Mouse (Mus musculus) cerebellum, adult 18-20 months (tissue): ENCODE measurements around the gene Nfib.

Experiments
- DNase-seq, 2 experiments: peaks; one replicate each; pipeline ENCODE4 v3.0.0; 2021

The Nfib gene

DNA sequence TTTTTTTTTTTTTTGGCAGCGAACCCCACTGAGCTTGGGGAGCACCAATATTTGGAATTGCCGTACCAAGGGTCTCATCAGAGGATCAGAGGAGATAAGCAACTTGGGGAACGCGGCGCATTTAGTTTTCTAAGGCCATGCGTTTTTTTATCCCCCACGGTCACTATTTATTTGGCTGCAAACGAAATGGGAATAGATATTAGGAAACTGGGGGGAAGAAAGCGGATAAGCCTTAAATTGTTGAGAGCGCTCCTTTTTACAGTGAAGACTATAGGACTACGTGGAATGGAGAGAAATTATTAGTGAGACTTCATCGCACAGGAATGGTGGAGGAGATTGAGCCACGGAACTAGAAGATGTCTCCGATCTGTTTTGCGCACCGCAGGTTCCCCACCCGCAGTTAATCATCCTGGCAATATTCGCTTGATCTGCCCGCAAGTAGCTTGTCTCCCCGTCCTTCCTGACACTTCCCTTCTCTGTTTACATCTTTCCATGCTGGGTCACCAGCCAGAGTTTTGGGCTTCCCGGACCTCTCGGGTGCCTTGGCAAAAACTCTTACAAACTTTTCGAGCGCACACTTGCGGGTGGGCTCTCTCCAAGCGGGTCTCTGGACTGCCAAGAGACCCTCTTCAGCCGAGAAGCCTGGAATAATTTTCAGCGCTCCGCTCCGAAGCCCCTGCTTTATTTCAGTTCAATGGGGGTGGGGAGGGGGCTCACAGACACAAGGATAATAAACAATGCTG, 167.3 kb downstream of the Nfib start:
- peak in 1 of 2 experiments; percentile 66 for DNase-seq

DNA sequence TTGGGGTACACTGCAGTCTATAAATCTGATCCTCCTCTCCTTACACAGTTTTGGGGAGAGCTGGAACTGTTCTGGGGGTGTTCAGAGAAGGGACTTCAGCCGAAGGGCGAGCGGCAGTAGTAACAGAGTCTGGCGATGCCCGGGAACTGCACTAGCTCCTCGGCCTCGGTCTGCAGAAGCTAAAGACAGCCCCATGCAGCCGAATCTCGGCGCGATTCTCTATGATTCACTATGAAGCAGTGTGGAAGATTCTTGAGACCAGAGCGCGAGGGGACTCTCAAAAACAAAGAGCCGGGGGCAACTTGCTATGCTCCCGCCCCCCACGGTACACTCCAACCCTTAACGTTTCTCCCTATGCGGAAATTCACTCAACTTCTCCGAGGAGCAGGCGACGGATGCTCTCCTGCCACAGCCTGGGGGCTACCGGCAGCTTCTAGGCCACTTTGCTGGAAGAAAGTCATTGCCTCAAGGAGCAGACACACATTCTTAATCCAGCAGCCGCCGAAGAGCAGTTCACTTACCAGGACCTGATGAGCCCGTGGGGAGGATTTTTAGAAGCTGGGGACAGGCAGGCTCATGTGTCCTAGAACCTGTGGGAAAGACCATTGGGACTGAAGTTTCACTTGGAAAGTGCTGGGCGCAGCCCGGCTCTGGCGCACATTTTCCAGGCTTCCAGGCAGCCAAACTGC, 168.1 kb downstream of the Nfib start:
- DNase-seq = peak in 1 of 2 experiments; percentile 39

DNA sequence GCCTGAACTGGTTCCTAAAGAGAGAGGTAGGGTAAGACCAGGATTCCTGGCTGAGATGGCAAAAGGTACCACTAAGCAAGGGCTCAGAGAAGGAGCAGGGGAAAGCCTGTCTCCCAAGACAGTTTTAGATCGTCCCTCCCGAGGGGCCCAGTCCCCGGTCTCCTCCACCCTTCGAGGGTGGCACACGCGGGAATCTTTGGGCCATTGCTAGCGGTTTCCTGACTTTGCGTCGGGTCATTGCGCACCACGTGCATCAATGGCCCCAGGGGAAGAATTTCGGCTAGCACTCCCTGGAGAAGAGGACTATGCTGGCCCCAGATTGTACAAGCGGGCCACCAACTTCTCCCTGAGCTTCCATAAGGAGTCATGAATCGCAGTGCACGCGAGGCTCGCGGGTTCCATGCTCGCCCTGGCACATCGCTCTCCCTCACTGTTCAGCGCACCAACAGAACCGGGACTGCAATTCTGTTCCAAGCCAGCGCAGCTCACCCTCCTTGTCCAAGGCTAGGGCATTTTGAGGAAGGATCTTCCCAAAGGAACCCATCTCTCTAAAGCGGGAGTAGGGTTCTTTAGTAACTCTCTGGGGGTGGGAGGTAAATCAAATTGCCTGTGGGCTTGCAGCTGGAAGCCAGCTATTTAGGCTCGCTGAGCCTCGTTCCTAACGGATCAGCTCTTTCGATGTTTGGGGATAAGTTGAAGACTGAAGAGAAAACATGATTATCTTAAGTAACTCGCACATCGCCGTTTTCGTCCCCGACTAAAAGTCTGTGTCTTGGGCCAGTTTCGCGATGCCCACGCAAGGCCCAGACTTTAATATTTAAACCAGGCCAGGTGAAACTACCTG, 168.9 kb downstream of the Nfib start:
- peak; percentile 45 to 72 for DNase-seq

- peak in 1 of 2 experiments; percentile 47 for DNase-seq
Measured at GRCm38 (mm10) chr4:82535606-82536434, 169.7 kb downstream of the Nfib start.

DNA sequence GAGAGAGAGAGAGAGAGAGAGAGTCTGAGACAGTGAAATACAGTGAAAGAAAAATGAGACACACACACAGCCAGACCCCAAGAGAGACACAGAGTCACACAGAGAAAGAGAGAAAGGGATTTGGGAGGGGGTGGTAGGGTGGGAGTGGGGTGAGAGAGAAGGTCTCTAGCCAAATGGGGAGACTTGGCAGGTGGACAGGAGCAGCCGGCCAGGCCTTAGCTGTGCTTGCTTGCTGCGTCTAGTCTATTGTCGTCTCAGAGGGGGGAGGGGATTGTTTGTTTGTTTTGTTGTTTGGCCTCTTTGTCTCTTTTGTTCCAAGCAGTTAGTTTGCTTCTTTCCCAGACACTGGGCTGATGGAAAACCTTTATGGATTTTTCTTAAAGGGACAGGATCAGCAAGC, 172.3 kb downstream of the Nfib start:
- peak in 1 of 2 experiments; percentile 53 for DNase-seq

GRCm38 (mm10) chr4:82532443-82533191, 172.9 kb downstream of the Nfib start:
- DNase-seq = peak; percentile 58 to 60

- no peak for DNase-seq
Measured at GRCm38 (mm10) chr4:82531977-82532376, 173.6 kb downstream of the Nfib start.

- no peak for DNase-seq
Measured at GRCm38 (mm10) chr4:82530875-82531353, 174.6 kb downstream of the Nfib start.

- no peak for DNase-seq
Measured at GRCm38 (mm10) chr4:82528978-82529377, 176.6 kb downstream of the Nfib start.

- DNase-seq = peak in 1 of 2 experiments; percentile 38
Measured at GRCm38 (mm10) chr4:82519935-82520334, 185.6 kb downstream of the Nfib start.

DNA sequence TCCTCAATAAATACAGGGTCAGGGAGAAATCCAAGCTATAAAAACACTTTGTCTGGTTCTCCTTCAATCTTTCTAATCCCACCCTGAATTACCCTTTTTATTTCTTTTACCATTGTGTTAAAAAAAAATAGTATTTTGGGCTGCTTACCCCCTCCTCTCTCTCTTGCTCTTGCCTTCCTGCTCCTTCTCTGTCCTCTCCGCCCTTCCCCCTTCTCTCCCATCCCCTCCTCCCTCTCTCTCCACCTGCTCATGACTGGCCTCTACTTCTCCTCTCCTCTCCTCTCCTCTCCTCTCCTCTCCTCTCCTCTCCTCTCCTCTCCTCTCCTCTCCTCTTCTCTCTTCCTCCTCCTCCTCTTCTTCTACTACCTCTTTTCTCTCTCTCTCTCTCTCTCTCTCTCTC, 187.4 kb downstream of the Nfib start:
- DNase-seq = peak in 1 of 2 experiments; percentile 39

DNA sequence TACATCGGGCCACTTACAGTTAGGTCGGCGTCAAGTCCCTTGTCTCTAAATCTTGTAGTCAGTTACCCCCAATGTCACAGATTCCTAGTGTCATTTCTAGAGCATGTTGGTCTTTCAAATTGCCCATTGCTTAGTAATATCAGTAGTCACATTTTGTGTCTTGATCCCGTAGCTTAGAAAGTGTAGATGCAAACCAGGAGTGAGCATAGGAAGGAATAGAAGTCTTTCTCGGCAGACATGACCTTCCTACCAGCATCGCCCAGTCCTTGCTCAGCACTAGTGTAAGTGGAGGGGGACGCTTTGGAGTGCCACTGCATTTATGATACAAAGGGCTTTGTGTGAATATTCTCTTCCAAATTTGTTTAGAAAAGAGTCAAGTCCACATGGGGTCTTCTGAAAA, 188.2 kb downstream of the Nfib start:
- DNase-seq = peak in 1 of 2 experiments; percentile 66

GRCm38 (mm10) chr4:82516211-82516795, 189.2 kb downstream of the Nfib start:
- DNase-seq = peak in 1 of 2 experiments; percentile 59

DNA sequence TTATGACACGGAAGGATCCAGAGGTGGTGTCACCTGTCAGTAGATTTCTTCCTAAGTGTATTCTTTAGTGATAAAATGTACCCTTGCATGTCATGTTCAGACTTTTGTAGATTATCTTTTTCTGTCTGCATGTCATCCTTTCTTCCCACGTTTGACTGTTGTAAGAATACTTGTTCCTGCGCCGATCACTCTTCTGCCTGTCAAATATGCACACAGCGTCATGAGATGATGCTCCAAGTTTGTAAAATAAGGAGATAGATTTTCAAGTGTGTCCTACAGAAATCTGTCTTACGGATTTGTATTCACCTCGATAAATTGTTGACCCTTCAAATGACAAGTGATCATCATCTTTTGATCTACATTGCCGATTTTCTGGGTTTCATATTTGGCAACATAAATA, 190.6 kb downstream of the Nfib start:
- peak in 1 of 2 experiments; percentile 46 for DNase-seq

GRCm38 (mm10) chr4:82514373-82514772, 191.2 kb downstream of the Nfib start:
- DNase-seq = peak in 1 of 2 experiments; percentile 48

GRCm38 (mm10) chr4:82513426-82513750, 192.2 kb downstream of the Nfib start:
- no peak for DNase-seq

- peak; percentile 98 to 100 for DNase-seq
Measured at GRCm38 (mm10) chr4:82512743-82513425, 192.7 kb downstream of the Nfib start.

GRCm38 (mm10) chr4:82512335-82512734, 193.2 kb downstream of the Nfib start:
- DNase-seq = no peak

DNA sequence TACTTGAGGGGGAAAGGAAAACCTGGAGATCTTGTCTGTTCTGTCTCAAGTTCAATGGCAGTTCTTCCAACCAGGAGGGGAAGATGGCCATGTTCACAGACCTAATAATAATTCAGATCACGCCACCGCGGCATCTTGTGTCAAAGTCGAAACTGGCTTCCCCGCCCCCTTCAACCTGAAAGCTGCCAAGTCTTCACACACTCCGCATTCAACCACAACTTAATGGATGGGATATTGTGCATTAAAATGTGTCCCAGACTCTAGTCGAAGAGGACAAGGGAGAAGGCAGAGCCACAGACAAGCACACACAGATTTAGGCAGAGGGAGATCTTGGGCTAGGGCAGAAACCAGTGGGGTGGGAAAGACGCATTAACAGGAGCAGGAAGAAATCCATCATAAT, 194.0 kb downstream of the Nfib start:
- DNase-seq = peak; percentile 67 to 69

GRCm38 (mm10) chr4:82511001-82511513, 194.5 kb downstream of the Nfib start:
- DNase-seq = peak in 1 of 2 experiments; percentile 44
